Mouse (Mus musculus) liver, embryonic 14.5 days (tissue): ENCODE measurements around the gene Nfkb1.

Source experiments
- CTCF ChIP-seq: IDR thresholded peaks from 2 replicates; pipeline ENCODE4 v1.5.1; 2016; ENCODE audit warnings: antibody characterized with exemption, low read depth, control low read depth
- EP300 ChIP-seq: IDR thresholded peaks from 2 replicates; pipeline ENCODE4 v1.6.1; 2016; ENCODE audit warnings: antibody characterized with exemption, low read depth

DNA sequence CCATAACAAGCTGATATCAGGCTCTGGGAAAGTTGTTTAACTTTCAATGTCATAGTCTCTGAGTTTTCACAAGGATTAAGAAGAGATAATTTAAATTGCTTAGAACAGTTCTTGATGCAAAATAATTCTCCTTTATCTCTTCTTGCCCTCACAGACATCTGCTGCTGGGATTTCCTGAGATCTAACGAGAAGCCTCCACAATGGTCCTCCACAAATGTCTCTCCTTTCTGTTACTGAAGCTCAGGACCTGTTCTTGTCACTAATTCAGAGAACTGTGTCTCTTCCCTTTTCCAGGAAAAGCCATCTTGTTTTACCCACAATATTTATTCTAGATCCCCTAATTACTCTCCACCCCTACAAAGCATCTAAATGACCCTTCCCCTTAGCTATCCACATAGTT lies 56.3 kb downstream of the Nfkb1 start:
- TF ChIP-seq CTCF, result no peak
- no peak for TF ChIP-seq EP300
